Mouse (Mus musculus): ENCODE results near the gene Fkbp6.

DNA sequence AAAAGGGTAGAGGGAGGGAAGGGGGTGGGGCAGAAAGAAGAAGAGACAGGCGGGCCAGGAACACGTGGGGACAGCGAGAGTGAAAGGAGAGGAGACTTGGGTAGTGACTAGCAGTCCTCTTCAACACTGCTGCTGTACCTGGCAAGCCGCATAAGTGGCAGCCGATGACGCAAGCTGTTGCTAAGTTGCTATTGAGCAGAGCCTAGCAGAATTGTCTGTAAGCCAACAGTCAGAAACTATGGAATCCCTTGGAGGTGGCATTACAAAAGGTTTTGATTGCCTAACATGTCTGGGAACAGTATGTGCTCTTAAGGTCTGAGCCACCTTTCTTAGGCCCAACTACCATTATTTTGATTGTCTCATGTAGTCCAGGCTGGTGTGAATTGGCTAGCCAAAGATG lies 18.5 kb upstream of the Fkbp6 start:
- TF ChIP-seq CTCF (IDR thresholded peaks at IDR 0.05) (no peak), EP300 (IDR thresholded peaks at IDR 0.05) (peak; percentile 12; the same call in 1 of the 2 replicates)
